Mouse (Mus musculus): ENCODE results near the gene Gak. TPM values are rescaled to one million over a fixed set of nuclear protein-coding genes. Genes with fewer than 3 reads are reported as not detected.

Gak gene
- polyA plus RNA-seq, 1 experiment from 2014 or later = 54.9 TPM

DNA sequence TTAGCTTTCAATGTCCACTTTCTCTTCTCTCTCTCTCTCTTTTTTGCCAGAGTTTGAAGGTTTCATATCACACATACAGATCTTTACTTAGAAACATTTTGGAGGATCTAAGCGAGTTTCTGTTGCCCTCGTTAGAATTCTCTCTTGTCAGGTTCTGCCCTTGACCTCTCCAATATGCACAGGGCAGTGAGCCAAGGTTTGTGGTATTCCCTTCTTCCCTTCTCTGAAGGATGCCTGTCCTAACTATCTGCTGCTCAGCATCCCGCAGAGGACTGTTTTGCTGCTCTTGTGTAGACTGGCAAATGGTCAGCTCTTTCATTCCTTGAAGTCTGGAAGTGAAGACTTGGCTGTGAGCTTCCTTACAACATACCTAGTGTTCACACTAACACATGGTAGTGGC, 65.2 kb downstream of the Gak start:
- H3K9ac ChIP-seq = no peak overlapping the region
- WGBS = 90% methylated on average over 3 of the region's 3 CpGs
- no peaks in the 10 kb centered on the region for H3K27me3 ChIP-seq (replicated peaks)
- H3K4me1 ChIP-seq = no peaks in the 10 kb centered on the region
- H3K9me3 ChIP-seq = no peaks in the 10 kb centered on the region
- ATAC-seq (replicated peaks) = no peak
- no peak overlapping the region for H3K4me3 ChIP-seq
- no peak overlapping the region for H3K27ac ChIP-seq
- H3K4me2 ChIP-seq = no peak overlapping the region
- H3K36me3 ChIP-seq (replicated peaks) = peaks cover 16% of the 10 kb centered on the region

- Histone ChIP-seq H3K27ac (no peak overlapping the region), H3K9ac (no peak overlapping the region), H3K27me3 (replicated peaks) (no peaks in the 10 kb centered on the region), H3K4me2 (no peak overlapping the region), H3K9me3 (no peaks in the 10 kb centered on the region), H3K36me3 (replicated peaks) (0 out of 2 replicates have a peak, but pooled peaks cover 3% of the 10 kb centered on the region), H3K4me3 (no peak overlapping the region), H3K4me1 (no peaks in the 10 kb centered on the region)
- no peak for ATAC-seq (replicated peaks)
- 91% methylated on average over 2 of the region's 2 CpGs for WGBS
These were observed 67.1 kb downstream of the Gak start for GRCm38 (mm10) chr5:108562483-108562882.

DNA sequence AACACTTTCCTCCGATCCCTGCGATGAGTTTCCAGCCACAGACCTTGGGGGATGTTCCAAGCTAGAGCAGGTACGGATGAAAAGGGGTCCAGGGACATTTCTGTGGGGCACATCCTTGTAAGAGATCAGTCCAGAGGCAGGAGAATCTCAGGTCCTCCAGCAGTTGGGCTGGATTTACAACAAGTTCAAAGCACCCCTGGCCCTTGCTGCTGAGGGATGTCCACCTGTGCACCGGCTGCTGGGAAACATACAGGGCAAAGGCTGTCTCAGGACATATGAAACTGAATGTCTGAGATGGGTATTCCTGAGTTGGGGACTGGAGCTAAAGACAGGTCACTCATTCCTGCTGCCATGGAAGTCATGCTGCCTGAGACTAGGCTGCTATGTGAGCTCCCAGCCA, 72.6 kb downstream of the Gak start:
- Histone ChIP-seq H3K4me3 (no peak overlapping the region), H3K27ac (no peak overlapping the region), H3K9me3 (no peaks in the 10 kb centered on the region), H3K36me3 (replicated peaks) (no peaks in the 10 kb centered on the region), H3K4me1 (no peaks in the 10 kb centered on the region), H3K27me3 (replicated peaks) (no peaks in the 10 kb centered on the region), H3K4me2 (no peak overlapping the region), H3K9ac (no peak overlapping the region)
- ATAC-seq (replicated peaks) = no peak
- WGBS = 88% methylated on average over 4 of the region's 4 CpGs

GRCm38 (mm10) chr5:108554041-108554440, 75.5 kb downstream of the Gak start:
- Histone ChIP-seq H3K4me2 (no peak overlapping the region), H3K27ac (no peak overlapping the region), H3K9ac (no peak overlapping the region), H3K4me1 (peaks cover 7% of the 10 kb centered on the region), H3K4me3 (no peak overlapping the region), H3K27me3 (replicated peaks) (no peaks in the 10 kb centered on the region), H3K9me3 (no peaks in the 10 kb centered on the region), H3K36me3 (replicated peaks) (no peaks in the 10 kb centered on the region)
- no peak for ATAC-seq (replicated peaks)
- WGBS = 81% methylated on average over 1 of the region's 1 CpGs

GRCm38 (mm10) chr5:108550207-108550594, 79.4 kb downstream of the Gak start:
- Histone ChIP-seq H3K9me3 (no peaks in the 10 kb centered on the region), H3K4me1 (peaks cover 16% of the 10 kb centered on the region), H3K27me3 (replicated peaks) (peaks cover 3% of the 10 kb centered on the region; the same call in 1 of the 2 replicates), H3K27ac (peak overlapping the region; percentile 75), H3K36me3 (replicated peaks) (no peaks in the 10 kb centered on the region), H3K9ac (peak overlapping the region; percentile 72), H3K4me2 (peak overlapping the region; percentile 57), H3K4me3 (peak overlapping the region; percentile 63)
- ATAC-seq (replicated peaks) = peak; percentile 75
- 0% methylated on average over 16 of the region's 16 CpGs for WGBS

DNA sequence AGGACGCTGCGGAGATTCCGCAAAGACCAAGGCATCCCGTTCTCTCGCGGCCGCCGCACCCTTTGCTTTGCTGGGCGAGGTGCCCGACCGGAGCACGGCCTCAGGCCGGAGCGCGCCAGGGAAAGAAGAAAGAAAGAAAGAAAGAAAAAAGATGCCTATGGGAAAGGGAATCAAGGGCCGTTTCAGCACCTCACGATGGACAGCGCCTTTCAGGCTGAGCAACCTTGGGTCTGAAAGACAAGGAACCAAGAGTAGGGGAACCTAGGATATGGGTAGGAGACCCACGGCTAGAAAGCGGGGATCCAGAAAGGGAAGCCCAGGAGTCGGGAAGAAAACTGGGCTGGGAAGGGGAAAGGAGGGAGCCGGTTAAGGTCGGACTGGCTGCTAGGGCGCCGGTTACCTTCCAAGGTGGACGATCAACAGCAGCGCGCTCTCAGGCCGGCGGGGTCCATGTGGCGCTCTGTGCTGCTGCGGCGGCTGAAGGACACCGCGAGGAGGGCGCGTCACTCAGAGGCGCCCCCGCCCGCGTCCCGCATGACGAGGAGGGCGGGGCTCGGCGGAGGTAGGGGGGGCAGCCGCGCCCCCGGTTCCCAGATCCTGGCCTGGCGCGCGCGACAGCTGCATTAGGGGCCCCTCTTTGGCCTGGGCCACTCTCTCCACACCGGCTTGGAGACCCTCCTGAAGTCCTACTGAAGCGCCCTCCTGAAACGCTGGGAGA, 79.9 kb downstream of the Gak start, which contains the start of gene Cplx1:
Gene Cplx1 (minus strand): TSS at position 536 of the 718 bp plus-strand sequence.
- peak; percentile 95 for ATAC-seq (replicated peaks)
- H3K4me2 ChIP-seq = peak within 1 kb of the TSS; percentile 57
- 1% methylated on average over 56 of the region's 56 CpGs for WGBS
- H3K4me3 ChIP-seq = peak within 1 kb of the TSS; percentile 63
- no peaks in the 10 kb centered on the region for H3K9me3 ChIP-seq
- H3K27ac ChIP-seq = peak within 1 kb of the TSS; percentile 75
- peaks cover 16% of the 10 kb centered on the region for H3K4me1 ChIP-seq
- no peaks in the 10 kb centered on the region for H3K36me3 ChIP-seq (replicated peaks)
- H3K9ac ChIP-seq = peak within 1 kb of the TSS; percentile 72
- H3K27me3 ChIP-seq (replicated peaks) = peaks cover 3% of the 10 kb centered on the region; the same call in 1 of the 2 replicates

DNA sequence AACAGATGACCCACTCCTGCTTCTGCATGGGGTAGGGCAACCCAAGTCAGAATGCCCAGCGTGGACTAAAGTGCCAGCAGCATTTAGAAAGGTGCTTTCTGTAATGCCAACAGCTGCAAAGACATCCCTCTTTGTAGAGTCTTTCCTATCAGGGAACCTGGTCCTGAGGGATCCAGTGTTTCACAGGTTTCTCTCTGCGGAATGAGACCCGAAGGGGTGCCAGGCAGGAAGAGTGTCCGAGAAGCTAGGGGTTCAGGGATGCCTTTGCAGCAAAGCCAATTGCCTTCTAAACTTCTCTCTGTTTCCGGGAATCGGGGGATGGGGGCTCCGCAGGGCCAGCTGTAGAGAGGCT, 80.4 kb downstream of the Gak start:
- peak overlapping the region; percentile 75; the same call in 1 of the 2 replicates for H3K27ac ChIP-seq
- ATAC-seq (replicated peaks) = 0 out of 2 replicates have a peak, but pooled peaks have one; percentile 12
- no peaks in the 10 kb centered on the region for H3K9me3 ChIP-seq
- peak overlapping the region; percentile 63 for H3K4me3 ChIP-seq
- peak overlapping the region; percentile 57 for H3K4me2 ChIP-seq
- no peaks in the 10 kb centered on the region for H3K36me3 ChIP-seq (replicated peaks)
- H3K9ac ChIP-seq = peak overlapping the region; percentile 72
- H3K4me1 ChIP-seq = peaks cover 16% of the 10 kb centered on the region
- WGBS = 13% methylated on average over 7 of the region's 7 CpGs
- H3K27me3 ChIP-seq (replicated peaks) = peaks cover 3% of the 10 kb centered on the region; the same call in 1 of the 2 replicates

DNA sequence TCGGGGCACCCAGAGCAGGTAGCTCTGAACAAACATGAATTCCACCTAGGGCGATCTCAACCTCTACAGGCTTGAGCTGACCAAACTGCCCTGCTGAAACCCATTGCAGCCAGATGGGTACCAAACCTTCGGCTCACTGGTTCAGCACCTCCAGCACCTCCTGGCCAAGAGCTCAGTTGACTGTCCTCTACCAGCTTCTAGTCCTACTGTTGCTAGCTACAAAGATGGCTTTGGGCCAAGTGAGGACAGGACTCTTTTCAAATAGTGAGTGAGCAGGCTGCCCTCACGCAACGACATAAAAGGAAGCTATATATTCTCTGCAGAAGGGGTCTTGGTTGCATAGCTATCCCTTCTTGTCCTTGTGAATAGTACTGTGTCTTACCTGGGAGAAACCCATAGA, 81.9 kb downstream of the Gak start:
- ATAC-seq (replicated peaks) = no peak
- H3K4me2 ChIP-seq = no peak overlapping the region
- WGBS = 94% methylated on average over 5 of the region's 5 CpGs

DNA sequence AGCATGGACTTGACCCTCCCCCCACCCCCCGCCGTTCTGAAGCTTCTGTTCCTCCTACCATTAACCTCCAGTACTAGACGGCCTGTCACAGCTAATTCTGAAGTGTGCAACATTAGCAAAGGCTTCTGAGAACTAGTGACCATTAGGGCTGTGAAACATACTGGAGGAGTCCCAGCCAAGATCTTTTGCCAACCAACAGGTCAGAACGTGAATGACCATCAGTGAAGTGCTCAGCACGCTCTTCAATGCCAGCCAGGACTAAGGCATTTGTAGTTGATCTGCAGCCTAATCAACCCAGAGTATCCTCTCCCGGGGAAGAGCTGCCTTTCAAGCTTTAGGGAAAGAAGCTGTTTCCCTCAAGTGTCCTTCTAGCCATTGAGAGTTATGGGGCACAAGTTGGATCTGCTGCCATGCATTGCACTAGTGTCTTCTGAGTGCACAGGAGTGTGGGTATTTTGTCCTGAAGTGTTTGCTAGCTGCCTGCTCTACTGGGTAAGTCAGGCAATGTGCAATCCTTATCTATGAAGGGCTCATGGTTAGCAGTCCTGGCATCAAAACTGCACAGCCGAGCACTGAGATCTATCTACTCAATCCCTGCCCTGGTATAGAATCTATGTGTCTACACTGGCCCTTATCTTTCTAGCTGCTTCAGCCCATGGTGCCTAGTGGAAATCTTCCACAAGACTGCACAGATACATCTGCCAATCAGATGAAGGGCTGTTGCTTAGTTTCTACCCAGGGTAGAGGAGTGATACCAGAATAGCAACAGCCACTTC, 85.9 kb downstream of the Gak start:
- peaks cover 6% of the 10 kb centered on the region; the same call in 1 of the 2 replicates for H3K4me1 ChIP-seq
- H3K27me3 ChIP-seq (replicated peaks) = peaks cover 3% of the 10 kb centered on the region; the same call in 1 of the 2 replicates
- no peak for ATAC-seq (replicated peaks)
- H3K9me3 ChIP-seq = no peaks in the 10 kb centered on the region
- no peak overlapping the region for H3K27ac ChIP-seq
- no peak overlapping the region for H3K4me3 ChIP-seq
- no peak overlapping the region for H3K9ac ChIP-seq
- WGBS = 81% methylated on average over 7 of the region's 7 CpGs
- no peak overlapping the region for H3K4me2 ChIP-seq
- 0 out of 2 replicates have a peak, but pooled peaks cover 17% of the 10 kb centered on the region for H3K36me3 ChIP-seq (replicated peaks)

More for the DNA sequence above, 81.9 kb downstream of the Gak start:
- no peak overlapping the region for H3K4me3 ChIP-seq
- no peak overlapping the region for H3K9ac ChIP-seq
- H3K4me1 ChIP-seq = peaks cover 16% of the 10 kb centered on the region
- H3K27ac ChIP-seq = no peak overlapping the region
- peaks cover 3% of the 10 kb centered on the region; the same call in 1 of the 2 replicates for H3K27me3 ChIP-seq (replicated peaks)
- H3K36me3 ChIP-seq (replicated peaks) = 0 out of 2 replicates have a peak, but pooled peaks cover 1% of the 10 kb centered on the region
- H3K9me3 ChIP-seq = no peaks in the 10 kb centered on the region

DNA sequence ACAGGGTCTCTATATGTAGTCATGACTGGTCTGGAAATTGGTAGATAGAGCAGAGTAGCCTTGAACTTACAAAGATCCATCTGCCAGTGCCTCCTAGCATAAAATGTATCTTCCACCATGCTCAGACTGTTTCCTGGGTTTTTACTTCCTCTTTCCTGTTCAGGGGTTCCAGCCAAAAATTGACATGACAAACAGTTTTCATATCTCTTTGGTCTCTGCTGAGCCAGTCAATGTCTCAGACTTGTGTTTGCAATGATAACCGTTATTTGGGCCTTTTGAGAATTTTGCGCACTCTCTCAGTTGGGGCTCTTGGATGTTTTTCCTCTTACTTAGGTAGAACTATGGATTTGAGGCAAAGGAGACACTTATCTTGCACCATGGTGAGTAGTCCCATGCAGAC, 95.4 kb downstream of the Gak start:
- Histone ChIP-seq H3K4me1 (no peaks in the 10 kb centered on the region), H3K9ac (no peak overlapping the region), H3K4me2 (no peak overlapping the region), H3K27me3 (replicated peaks) (no peaks in the 10 kb centered on the region), H3K9me3 (peaks cover 8% of the 10 kb centered on the region; the same call in 1 of the 2 replicates), H3K36me3 (replicated peaks) (peaks cover 20% of the 10 kb centered on the region; the same call in 1 of the 2 replicates), H3K27ac (no peak overlapping the region), H3K4me3 (no peak overlapping the region)
- 94% methylated on average over 2 of the region's 2 CpGs for WGBS
- ATAC-seq (replicated peaks) = no peak

DNA sequence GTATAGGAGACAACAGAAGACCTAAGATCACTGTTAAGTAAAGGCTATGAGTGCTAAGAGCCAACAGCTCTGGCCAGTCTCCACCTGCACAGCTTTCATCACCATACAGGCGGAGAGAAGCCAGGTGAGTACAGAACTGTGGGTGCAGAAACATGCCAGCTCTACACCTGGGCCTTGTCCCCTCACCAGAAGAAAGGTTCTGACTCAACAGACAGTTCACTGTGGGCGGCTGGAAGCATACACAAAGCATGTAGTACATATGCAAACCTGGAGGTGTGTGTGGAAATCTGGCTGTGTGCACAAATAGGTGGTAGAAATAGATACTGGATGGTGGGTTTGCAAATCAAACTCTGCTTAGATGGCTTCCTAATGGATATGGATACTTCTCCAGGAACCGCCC, 107.0 kb downstream of the Gak start:
- ATAC-seq (replicated peaks) = no peak
- Histone ChIP-seq H3K4me2 (no peak overlapping the region), H3K9me3 (no peaks in the 10 kb centered on the region), H3K27ac (no peak overlapping the region), H3K4me3 (no peak overlapping the region), H3K36me3 (replicated peaks) (peaks cover 25% of the 10 kb centered on the region), H3K4me1 (no peaks in the 10 kb centered on the region), H3K27me3 (replicated peaks) (no peaks in the 10 kb centered on the region), H3K9ac (no peak overlapping the region)
- 83% methylated on average over 3 of the region's 3 CpGs for WGBS

DNA sequence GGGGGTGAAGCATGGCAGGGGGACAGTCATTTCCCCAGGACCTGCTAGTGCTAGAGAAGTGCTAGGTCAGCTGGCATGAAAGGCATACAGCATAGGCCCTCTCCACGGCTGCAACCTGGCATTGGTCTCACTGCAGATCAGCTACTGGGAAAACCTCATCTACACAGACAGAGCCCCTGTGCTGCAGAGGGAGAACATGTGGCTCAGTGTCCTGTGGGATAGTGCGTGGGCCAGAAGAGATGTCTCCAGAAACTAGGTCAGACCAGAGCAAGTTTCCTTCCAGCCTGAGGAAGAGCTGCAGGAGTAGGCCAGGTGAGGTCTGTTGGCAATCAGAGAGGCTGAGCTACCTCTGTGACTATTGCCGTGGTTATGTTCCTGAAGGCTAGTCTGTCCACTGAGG, 107.7 kb downstream of the Gak start:
- H3K4me3 ChIP-seq = no peak overlapping the region
- 84% methylated on average over 3 of the region's 3 CpGs for WGBS
- no peaks in the 10 kb centered on the region for H3K9me3 ChIP-seq
- H3K4me1 ChIP-seq = no peaks in the 10 kb centered on the region
- no peaks in the 10 kb centered on the region for H3K27me3 ChIP-seq (replicated peaks)
- H3K4me2 ChIP-seq = no peak overlapping the region
- no peak overlapping the region for H3K27ac ChIP-seq
- H3K36me3 ChIP-seq (replicated peaks) = peaks cover 25% of the 10 kb centered on the region
- ATAC-seq (replicated peaks) = no peak
- no peak overlapping the region for H3K9ac ChIP-seq

Measured in midbrain, embryonic 15.5 days (tissue).